Mouse (Mus musculus): ENCODE results near the gene Cadps2. TPM values are rescaled to one million over a fixed set of nuclear protein-coding genes. Genes with fewer than 3 reads are reported as not detected.

Gene Cadps2
- total and polyA plus RNA-seq, 3 experiments: not detected

DNA sequence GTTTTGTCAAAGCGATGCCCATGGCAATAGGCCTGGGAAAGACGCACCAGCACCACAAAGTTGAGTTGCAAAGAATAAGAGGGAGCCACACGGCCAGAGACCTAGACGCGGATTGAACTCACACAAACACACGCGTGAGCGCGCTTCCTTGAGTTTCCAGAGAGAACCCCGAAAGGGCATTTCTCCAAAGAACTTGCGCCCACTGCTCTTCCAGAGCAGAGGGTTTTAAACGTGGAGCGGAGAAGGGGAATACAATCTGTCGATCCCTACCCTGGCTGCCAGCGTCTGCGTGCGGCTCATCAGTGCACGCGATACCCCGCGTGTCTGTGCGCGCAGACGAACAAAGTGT is 590.2 kb downstream of the Cadps2 start:
- Histone ChIP-seq H3K27me3 (replicated peaks) (no peaks in the 10 kb centered on the region), H3K79me2 (replicated peaks; ENCODE audit: control insufficient read depth, extremely low read depth, insufficient read depth, poor library complexity, severe bottlenecking) (no peaks in the 10 kb centered on the region), H3K4me3 (replicated peaks in 1 of 3; ENCODE audit: low read depth in 2 of 3, low read length in 2 of 3, poor library complexity in 1 of 3) (no peak overlapping the region), H3K4me1 (ENCODE audit: control insufficient read depth in 1 of 2, insufficient read depth in 2 of 2) (no peaks in the 10 kb centered on the region), H3K9me3 (replicated peaks; ENCODE audit: low read length) (peaks cover 40% of the 10 kb centered on the region), H3K9ac (ENCODE audit: insufficient read depth, low read depth) (no peak overlapping the region), H3K36me3 (replicated peaks in 1 of 2; ENCODE audit: control insufficient read depth in 1 of 2, insufficient read depth in 1 of 2, low read length in 1 of 2) (no peaks in the 10 kb centered on the region), H3K4me2 (ENCODE audit: insufficient read depth, low read depth, poor library complexity, severe bottlenecking) (no peak overlapping the region), H3K27ac (ENCODE audit: insufficient read depth, low read depth) (no peak overlapping the region)
- dilution Hi-C loops (cut with MboI; ENCODE audit: extremely low pct_ligation_motif_present, extremely low pct_unique_long_range_greater_than_20kb, low sequenced_read_pairs): no loop called here
- no peak for DNase-seq (ENCODE audit: extremely low read depth)
- no peak for TF ChIP-seq POLR2A (IDR thresholded peaks at IDR 0.05; ENCODE audit: low read depth, low read length)
- no peak for TF ChIP-seq ZKSCAN1 (IDR thresholded peaks at IDR 0.05; ENCODE audit: borderline replicate concordance, low read depth, low read length)
- TF ChIP-seq NELFE (IDR thresholded peaks at IDR 0.05; ENCODE audit: low read depth, low read length): no peak
- TF ChIP-seq POLR2AphosphoS2 (IDR thresholded peaks at IDR 0.05; ENCODE audit: low read depth, low read length): no peak
- no peak for TF ChIP-seq MYC (IDR thresholded peaks at IDR 0.05; ENCODE audit: low read depth, low read length)
- TF ChIP-seq CHD2 (IDR thresholded peaks at IDR 0.05; ENCODE audit: low read length): no peak
- TF ChIP-seq NRF1 (IDR thresholded peaks at IDR 0.05; ENCODE audit: low read depth, low read length): no peak
- no peak for TF ChIP-seq HCFC1 (IDR thresholded peaks at IDR 0.05; ENCODE audit: low read depth, low read length)
- no peak for TF ChIP-seq BHLHE40 (IDR thresholded peaks at IDR 0.05; ENCODE audit: low read depth, low read length)
- TF ChIP-seq JUND (conservative IDR thresholded peaks at IDR 0.05; ENCODE audit: low read depth, low read length): no peak
- TF ChIP-seq USF1 (IDR thresholded peaks at IDR 0.05; ENCODE audit: low read depth, low read length): no peak
- TF ChIP-seq ZNF384 (IDR thresholded peaks at IDR 0.05; ENCODE audit: low read depth, low read length): no peak
- TF ChIP-seq ZC3H11A (IDR thresholded peaks at IDR 0.05; ENCODE audit: low read depth, low read length): no peak
- no peak for TF ChIP-seq MAZ (IDR thresholded peaks at IDR 0.05; ENCODE audit: low read depth, low read length)
- no peak for TF ChIP-seq IRF4 (IDR thresholded peaks at IDR 0.05; ENCODE audit: low read depth, low read length)
- no peak for TF ChIP-seq MXI1 (IDR thresholded peaks at IDR 0.05; ENCODE audit: low read depth, low read length)
- no peak for TF ChIP-seq RAD21 (IDR thresholded peaks at IDR 0.05; ENCODE audit: low read depth, low read length)
- TF ChIP-seq KAT2A (IDR thresholded peaks at IDR 0.05; ENCODE audit: insufficient replicate concordance, low read length): no peak
- no peak for TF ChIP-seq RCOR1 (conservative IDR thresholded peaks at IDR 0.05; ENCODE audit: low read depth, low read length)
- no peak for TF ChIP-seq MAFK (IDR thresholded peaks at IDR 0.05; ENCODE audit: insufficient replicate concordance, low read length)
- in situ Hi-C loops (cut with MboI; ENCODE audit: low pct_ligation_motif_present, low pct_unique_long_range_greater_than_20kb, low sequenced_read_pairs): no loop called here

DNA sequence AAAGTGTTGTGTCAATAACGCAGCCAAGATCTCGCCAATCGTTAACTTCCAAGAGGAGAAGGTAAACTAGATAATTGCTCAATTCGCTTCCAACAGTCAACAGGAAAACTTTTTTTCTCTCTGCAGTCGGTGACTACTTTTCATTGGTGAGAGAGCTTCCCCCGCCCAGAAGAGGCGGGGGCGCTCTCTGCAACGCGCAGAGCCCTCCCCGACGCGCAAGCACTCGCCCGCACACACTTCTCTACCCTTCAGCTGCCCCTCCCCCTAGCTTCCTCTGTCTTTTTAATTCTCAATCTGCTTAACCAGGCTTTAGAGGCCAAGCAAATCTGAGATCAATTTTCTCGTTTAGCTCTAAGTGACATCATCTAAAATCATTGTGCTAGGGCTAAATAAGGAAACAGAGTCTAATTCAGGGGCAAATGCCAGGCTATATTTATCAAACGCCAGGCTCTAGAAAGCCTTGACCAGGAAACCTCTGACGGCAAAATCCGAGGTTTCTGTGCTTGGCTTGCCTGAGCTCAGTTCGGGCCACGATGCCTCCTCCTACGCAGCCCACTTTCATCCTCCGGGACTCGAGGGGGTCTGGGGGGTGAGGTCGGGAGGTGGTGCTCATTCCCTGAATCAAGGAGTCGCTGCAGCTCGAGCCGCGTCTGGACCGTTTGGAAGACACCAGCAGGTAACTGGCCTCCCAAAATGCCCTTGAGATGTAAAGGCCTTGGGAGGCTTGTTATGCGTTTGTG is 590.7 kb downstream of the Cadps2 start, which contains the start of gene Fezf1:
Fezf1 (minus strand) TSS at position 50 of the 740 bp plus-strand sequence.
- no peaks in the 10 kb centered on the region for H3K36me3 ChIP-seq (replicated peaks in 1 of 2; ENCODE audit: control insufficient read depth in 1 of 2, insufficient read depth in 1 of 2, low read length in 1 of 2)
- no peak for TF ChIP-seq GABPA (IDR thresholded peaks at IDR 0.05; ENCODE audit: insufficient replicate concordance, low read depth, low read length)
- TF ChIP-seq MEF2A (IDR thresholded peaks at IDR 0.05; ENCODE audit: borderline replicate concordance, low read depth, low read length): no peak
- dilution Hi-C loops (cut with MboI; ENCODE audit: extremely low pct_ligation_motif_present, extremely low pct_unique_long_range_greater_than_20kb, low sequenced_read_pairs) (no loop called here), in situ Hi-C loops (cut with MboI; ENCODE audit: low pct_ligation_motif_present, low pct_unique_long_range_greater_than_20kb, low sequenced_read_pairs) (no loop called here)
- no peak within 1 kb of the TSS for H3K27ac ChIP-seq (ENCODE audit: insufficient read depth, low read depth)
- H3K4me2 ChIP-seq (ENCODE audit: insufficient read depth, low read depth, poor library complexity, severe bottlenecking): no peak within 1 kb of the TSS
- no peak within 1 kb of the TSS for H3K9ac ChIP-seq (ENCODE audit: insufficient read depth, low read depth)
- H3K27me3 ChIP-seq (replicated peaks): no peaks in the 10 kb centered on the region
- no peaks in the 10 kb centered on the region for H3K4me1 ChIP-seq (ENCODE audit: control insufficient read depth in 1 of 2, insufficient read depth in 2 of 2)
- H3K9me3 ChIP-seq (replicated peaks; ENCODE audit: low read length): peaks cover 36% of the 10 kb centered on the region
- no peak within 1 kb of the TSS for H3K4me3 ChIP-seq (replicated peaks in 1 of 3; ENCODE audit: low read depth in 2 of 3, low read length in 2 of 3, poor library complexity in 1 of 3)
- no peaks in the 10 kb centered on the region for H3K79me2 ChIP-seq (replicated peaks; ENCODE audit: control insufficient read depth, extremely low read depth, insufficient read depth, poor library complexity, severe bottlenecking)
- no peak for DNase-seq (ENCODE audit: extremely low read depth)

All from CH12.LX (cell line).